Mouse (Mus musculus) lung, embryonic 14.5 days (tissue): ENCODE measurements around the gene Gm6205. TPM values are rescaled to one million over a fixed set of nuclear protein-coding genes. Genes with fewer than 3 reads are reported as not detected.
"Not testable (repeated sequence)": the region's sequence is repeated elsewhere in the genome, so short reads cannot be mapped to it uniquely, and the experiment has no call there.

Experiments
- ATAC-seq: fragments of 200-750 bp; cut with Nextera tagmentation; 2 replicates; pipeline ENCODE4 v1.8.0; 2017; ENCODE audit warnings: mild to moderate bottlenecking, moderate TSS enrichment, moderate library complexity; ENCODE audit not compliant: insufficient read depth
- DNase-seq: peaks from one replicate; pipeline ENCODE4 v3.0.0-alpha.2; 2015
- H3K27ac ChIP-seq: fragments of 300-500 bp; sonication (generic); 2 replicates; pipeline ENCODE4 v1.5.1; 2014; ENCODE audit warnings: low read depth, mild to moderate bottlenecking, moderate library complexity
- H3K27me3 ChIP-seq: fragments of 300-500 bp; sonication (generic); 2 replicates; pipeline ENCODE4 v1.6.1; 2014; ENCODE audit warnings: low read length, control low read depth; ENCODE audit not compliant: insufficient read depth
- H3K36me3 ChIP-seq: fragments of 300-500 bp; sonication (generic); 2 replicates; pipeline ENCODE4 v1.6.1; 2014; ENCODE audit warnings: control low read depth; ENCODE audit not compliant: insufficient read depth
- H3K4me1 ChIP-seq: fragments of 300-500 bp; sonication (generic); 2 replicates; pipeline ENCODE4 v1.6.1; 2014; ENCODE audit warnings: antibody characterized with exemption, control low read depth; ENCODE audit not compliant: insufficient read depth
- H3K4me2 ChIP-seq: fragments of 300-500 bp; sonication (generic); 2 replicates; pipeline ENCODE4 v1.6.1; 2014; ENCODE audit warnings: mild to moderate bottlenecking
- H3K4me3 ChIP-seq: fragments of 300-500 bp; sonication (generic); 2 replicates; pipeline ENCODE4 v1.5.1; 2014; ENCODE audit warnings: low read depth, low read length
- H3K9ac ChIP-seq: fragments of 300-500 bp; sonication (generic); 2 replicates; pipeline ENCODE4 v1.6.1; 2014
- H3K9me3 ChIP-seq: fragments of 300-500 bp; sonication (generic); 2 replicates; pipeline ENCODE4 v1.6.1; 2016; ENCODE audit warnings: low read depth, low read length, control low read depth
- WGBS: fragments of 180-500 bp; shearing (Covaris S2); extraction: QIAGEN DNeasy Blood & Tissue Kit; methylation state at CpG from one replicate; pipeline ENCODE4 v1.1.7; 2014; 5-methylcytosine and 5-hydroxymethylcytosine counted together
- polyA plus RNA-seq: library from polyadenylated mRNA; unstranded; fragments of >200 nt; fragmentation: Nextera tagmentation; extraction: Ambion mirVana; gene quantifications from 2 replicates; pipeline ENCODE4 v1.2.1, GENCODE M21; 2014

Gm6205 gene
- polyA plus RNA-seq: not detected in 2 replicates

GRCm38 (mm10) chr5:94648082-94648481 lies at the start of gene Gm6205:
Gene Gm6205 (plus strand): TSS chr5:94648382.
- H3K4me2 ChIP-seq, ATAC-seq, H3K36me3 ChIP-seq, H3K9me3 ChIP-seq, H3K9ac ChIP-seq, DNase-seq, H3K27me3 ChIP-seq, H3K4me1 ChIP-seq, H3K4me3 ChIP-seq, H3K27ac ChIP-seq: not testable (repeated sequence)
- no CpG with 5 or more reads among the region's 2 CpGs for WGBS

GRCm38 (mm10) chr5:94616242-94616641 lies 31.9 kb upstream of the Gm6205 start, which contains the start of gene Gm3147:
Gene Gm3147 (minus strand): TSS chr5:94616342.
- not testable (repeated sequence) for H3K27ac ChIP-seq, H3K4me3 ChIP-seq, H3K4me1 ChIP-seq, H3K4me2 ChIP-seq, DNase-seq, H3K9ac ChIP-seq, H3K9me3 ChIP-seq, H3K27me3 ChIP-seq, H3K36me3 ChIP-seq, ATAC-seq
- WGBS: no CpG with 5 or more reads among the region's 1 CpGs

GRCm38 (mm10) chr5:94623679-94624078 lies 24.5 kb upstream of the Gm6205 start, which contains the start of gene Gm6509:
Gene Gm6509 (plus strand): TSS chr5:94623979.
- H3K4me2 ChIP-seq, H3K27me3 ChIP-seq, ATAC-seq, H3K4me3 ChIP-seq, H3K36me3 ChIP-seq, H3K9ac ChIP-seq, H3K9me3 ChIP-seq, H3K4me1 ChIP-seq, DNase-seq, H3K27ac ChIP-seq: not testable (repeated sequence)
- WGBS: no CpG with 5 or more reads among the region's 2 CpGs

Other genes starting within 250 kb of the Gm6205 start
- gene Gm7682, start 202.6 kb upstream of the Gm6205 start, polyA plus RNA-seq: not detected in 2 replicates
- gene Gm3139, start 122.1 kb upstream of the Gm6205 start, polyA plus RNA-seq: not detected in 2 replicates
- gene Gm3147, start 32.0 kb upstream of the Gm6205 start, polyA plus RNA-seq: not detected in 2 replicates
- not detected in 2 replicates for gene Gm6509, start 24.4 kb upstream of the Gm6205 start, polyA plus RNA-seq
- not detected in 2 replicates for gene Gm3183, start 217.1 kb downstream of the Gm6205 start, polyA plus RNA-seq